Mouse (Mus musculus) erythroblast, embryonic 14.5 days (primary cell): ENCODE results near the gene Ar. TPM values are rescaled to one million over a fixed set of nuclear protein-coding genes. Genes with fewer than 3 reads are reported as not detected.

ENCODE experiments used
- H3K27me3 ChIP-seq: 2 replicates; pipeline ENCODE4 v1.6.1; 2012; ENCODE audit warnings: inconsistent platforms; ENCODE audit not compliant: control insufficient read depth
- H3K36me3 ChIP-seq: 2 replicates; pipeline ENCODE4 v1.6.1; 2012; ENCODE audit warnings: mild to moderate bottlenecking, inconsistent platforms; ENCODE audit not compliant: control insufficient read depth
- H3K4me1 ChIP-seq: 2 replicates; pipeline ENCODE4 v1.6.1; 2012; ENCODE audit warnings: inconsistent platforms; ENCODE audit not compliant: control insufficient read depth
- H3K4me3 ChIP-seq: replicated peaks from 2 replicates; pipeline ENCODE3; 2012; ENCODE audit warnings: moderate library complexity, mild to moderate bottlenecking, inconsistent platforms
- H3K9me3 ChIP-seq: 2 replicates; pipeline ENCODE4 v1.6.1; 2012; ENCODE audit warnings: low read length, inconsistent platforms, mixed read lengths; ENCODE audit not compliant: control insufficient read depth
- GATA1 ChIP-seq: IDR thresholded peaks from 2 replicates; pipeline ENCODE4 v1.6.1; 2012; ENCODE audit warnings: low read length, inconsistent platforms, mixed read lengths
- TAL1 ChIP-seq: IDR thresholded peaks from 3 replicates; pipeline ENCODE4 v1.6.1; 2012; ENCODE audit warnings: low read length, inconsistent platforms, mixed read lengths
- polyA plus RNA-seq: library from polyadenylated mRNA; stranded (reverse); fragments of >175 nt; gene quantifications from 2 replicates; pipeline ENCODE4 v1.2.3, GENCODE M21; 2012

Ar gene
- polyA plus RNA-seq, 1 experiment = not detected

DNA sequence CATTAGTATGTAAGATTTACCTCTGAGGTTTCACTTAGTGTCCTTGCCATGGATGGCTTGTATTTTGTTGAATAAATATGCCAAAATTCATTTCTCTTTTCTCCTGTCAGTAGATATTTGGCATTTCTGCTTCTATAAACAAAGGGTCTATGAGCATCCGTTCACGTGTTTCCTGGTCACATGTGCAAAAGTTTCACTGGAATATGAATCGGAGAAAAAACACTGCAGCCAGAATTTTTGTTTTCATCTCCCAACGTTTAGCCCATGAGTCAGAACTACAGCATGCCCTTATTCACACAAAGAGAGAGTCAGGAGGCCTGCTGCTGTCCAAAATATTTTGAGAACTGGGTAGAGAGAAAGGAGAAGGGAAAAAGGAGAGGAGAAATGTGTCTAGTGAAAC, 99.8 kb downstream of the Ar start:
- TF ChIP-seq TAL1 (no peak), GATA1 (no peak)
- Histone ChIP-seq H3K9me3 (no peaks in the 10 kb centered on the region), H3K4me1 (no peaks in the 10 kb centered on the region), H3K27me3 (no peaks in the 10 kb centered on the region), H3K4me3 (no peak overlapping the region), H3K36me3 (no peaks in the 10 kb centered on the region)

DNA sequence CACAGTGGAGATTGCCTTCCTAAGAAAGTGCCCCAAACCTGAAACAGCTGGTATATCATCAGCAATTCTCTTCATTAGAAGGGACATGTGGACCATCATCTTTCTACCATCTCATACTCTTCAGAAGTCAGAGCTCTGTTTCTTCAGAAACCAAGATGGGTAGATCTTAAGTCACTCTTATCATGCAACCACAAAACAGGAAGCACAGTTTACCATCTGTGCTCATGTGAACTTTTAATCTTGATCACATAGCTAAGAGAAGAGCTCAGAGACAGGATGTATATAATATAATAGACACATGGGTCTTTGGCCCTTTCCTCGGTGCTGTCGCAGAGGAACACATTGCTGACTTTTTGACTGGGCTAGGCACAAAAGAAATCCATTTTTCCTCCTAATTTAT, 111.1 kb downstream of the Ar start:
- no peak overlapping the region for H3K4me3 ChIP-seq
- no peaks in the 10 kb centered on the region for H3K4me1 ChIP-seq
- no peaks in the 10 kb centered on the region for H3K27me3 ChIP-seq
- H3K36me3 ChIP-seq = no peaks in the 10 kb centered on the region
- TF ChIP-seq GATA1 = no peak
- no peak for TF ChIP-seq TAL1
- no peaks in the 10 kb centered on the region for H3K9me3 ChIP-seq

DNA sequence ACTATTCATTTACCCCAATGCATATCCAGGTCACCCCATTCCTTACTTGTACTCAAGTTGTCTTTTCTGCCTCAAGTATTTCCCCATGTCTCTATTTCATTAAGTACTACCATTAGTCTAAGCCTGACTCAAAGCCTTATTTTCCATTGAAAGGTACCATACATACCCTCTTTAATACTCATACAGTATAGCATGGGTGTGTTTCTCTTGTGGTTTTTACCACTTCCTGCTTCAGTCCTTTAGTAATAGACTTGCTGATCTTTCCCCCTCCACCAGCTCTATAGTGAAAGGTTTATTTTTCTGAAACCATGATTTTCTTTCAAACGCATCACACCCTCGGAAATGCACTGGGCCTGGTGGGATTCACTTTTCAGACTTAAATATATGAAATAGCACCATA, 117.2 kb downstream of the Ar start:
- no peak overlapping the region for H3K4me3 ChIP-seq
- H3K9me3 ChIP-seq = no peaks in the 10 kb centered on the region
- no peaks in the 10 kb centered on the region for H3K36me3 ChIP-seq
- H3K27me3 ChIP-seq = no peaks in the 10 kb centered on the region
- H3K4me1 ChIP-seq = no peaks in the 10 kb centered on the region
- TF ChIP-seq GATA1 (no peak), TAL1 (no peak)

DNA sequence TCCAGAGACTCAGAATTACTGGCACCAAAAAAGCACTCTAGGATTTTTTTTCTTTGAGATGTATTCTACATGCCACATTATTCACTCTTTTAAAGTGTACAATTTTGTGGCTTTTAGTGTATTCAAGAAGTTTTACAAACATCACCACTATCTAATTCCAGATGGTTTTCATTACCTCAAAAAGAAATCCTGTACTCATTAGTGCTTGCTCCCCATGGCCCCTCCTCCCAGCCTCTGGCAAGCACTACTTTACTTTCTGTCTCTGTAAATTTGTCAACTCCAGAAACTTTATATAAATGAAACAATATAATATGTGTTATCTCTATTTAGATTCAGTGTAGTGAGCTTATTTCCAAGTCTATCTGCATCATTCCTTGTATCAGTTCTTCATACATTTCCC, 122.8 kb downstream of the Ar start:
- H3K4me3 ChIP-seq = no peak overlapping the region
- no peaks in the 10 kb centered on the region for H3K36me3 ChIP-seq
- no peaks in the 10 kb centered on the region for H3K4me1 ChIP-seq
- TF ChIP-seq GATA1 = no peak
- no peak for TF ChIP-seq TAL1
- H3K9me3 ChIP-seq = no peaks in the 10 kb centered on the region
- no peaks in the 10 kb centered on the region for H3K27me3 ChIP-seq

DNA sequence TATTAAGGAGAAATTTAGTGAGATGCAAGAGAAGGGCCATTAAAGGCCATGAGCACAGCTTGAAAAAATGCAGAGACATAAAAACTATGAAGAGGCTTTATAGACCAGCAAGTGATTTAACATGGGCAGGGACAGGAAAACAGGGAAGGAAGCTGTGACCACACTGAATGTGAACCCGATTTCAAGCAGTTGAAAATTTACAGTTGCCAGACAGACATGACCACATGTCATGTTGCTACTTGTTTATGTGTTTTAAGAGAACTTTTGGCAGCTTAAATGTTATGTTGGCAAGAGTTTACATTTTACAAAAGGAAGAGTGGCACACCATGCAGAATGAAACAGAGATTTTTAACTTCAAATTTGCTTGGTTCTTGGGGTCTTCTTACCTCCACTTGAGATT, 143.2 kb downstream of the Ar start:
- TF ChIP-seq GATA1 = no peak
- TF ChIP-seq TAL1 = no peak
- Histone ChIP-seq H3K36me3 (no peaks in the 10 kb centered on the region), H3K4me1 (no peaks in the 10 kb centered on the region), H3K9me3 (no peaks in the 10 kb centered on the region), H3K27me3 (no peaks in the 10 kb centered on the region), H3K4me3 (no peak overlapping the region)

DNA sequence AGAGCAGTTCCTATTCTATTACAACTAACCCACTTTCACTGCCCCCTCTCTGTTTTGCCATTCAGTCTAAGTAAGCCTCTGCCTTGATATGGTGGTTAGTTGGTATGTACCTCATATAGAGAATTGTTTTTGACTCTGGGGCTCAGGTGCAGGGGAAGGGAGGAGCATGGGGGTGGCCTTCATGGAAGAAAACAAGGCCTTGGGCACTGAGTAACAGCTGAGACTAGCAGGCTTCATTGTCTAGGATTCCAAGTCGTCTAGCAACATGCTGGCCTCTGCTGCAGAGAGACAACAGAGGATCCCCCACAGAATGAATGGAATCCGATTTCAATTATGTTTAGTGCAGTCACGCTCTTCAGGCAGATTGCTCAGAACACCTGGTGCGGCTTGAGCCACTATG, 152.1 kb downstream of the Ar start:
- Histone ChIP-seq H3K9me3 (no peaks in the 10 kb centered on the region), H3K4me3 (no peak overlapping the region), H3K4me1 (no peaks in the 10 kb centered on the region), H3K36me3 (no peaks in the 10 kb centered on the region), H3K27me3 (no peaks in the 10 kb centered on the region)
- TF ChIP-seq TAL1 (no peak), GATA1 (no peak)

DNA sequence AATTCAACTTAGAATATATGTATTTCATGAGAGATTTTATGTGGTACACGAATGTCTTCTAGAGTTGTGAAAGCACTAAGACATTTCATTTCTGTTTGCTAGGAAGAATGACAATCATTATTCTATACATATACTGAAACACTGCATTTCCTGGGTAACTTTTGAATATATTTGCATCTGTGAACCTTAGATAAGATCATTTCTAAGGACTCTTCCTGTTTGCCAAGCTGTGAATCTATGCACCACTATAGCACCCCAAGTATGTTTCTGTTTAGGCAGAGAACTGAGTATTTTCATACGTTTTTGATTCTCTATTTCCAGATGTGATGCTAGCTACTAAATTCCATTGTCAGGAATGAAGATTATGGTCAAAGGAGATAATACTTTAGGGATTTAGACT, 153.4 kb downstream of the Ar start:
- H3K9me3 ChIP-seq = no peaks in the 10 kb centered on the region
- no peaks in the 10 kb centered on the region for H3K4me1 ChIP-seq
- TF ChIP-seq GATA1 = no peak
- TF ChIP-seq TAL1 = no peak
- H3K27me3 ChIP-seq = no peaks in the 10 kb centered on the region
- H3K36me3 ChIP-seq = no peaks in the 10 kb centered on the region
- H3K4me3 ChIP-seq = no peak overlapping the region

DNA sequence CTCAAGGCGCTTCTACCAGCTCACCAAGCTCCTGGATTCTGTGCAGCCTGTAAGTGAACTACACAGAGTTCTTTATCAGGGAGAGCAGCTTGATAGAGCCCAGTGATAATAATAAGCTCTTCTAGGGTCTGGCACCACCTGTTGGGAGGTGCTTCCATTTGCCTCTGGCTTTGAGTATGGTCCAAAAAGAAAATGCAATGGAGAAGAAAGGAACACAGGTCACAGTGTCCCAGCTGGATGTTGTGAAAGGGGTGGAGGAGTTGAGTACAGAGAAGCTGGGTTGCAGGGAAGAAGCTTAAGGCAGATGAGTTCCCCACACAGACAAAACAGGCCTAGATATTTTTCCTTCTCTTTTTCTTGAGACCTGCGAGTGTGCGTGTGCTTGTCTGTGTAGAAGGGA, 167.4 kb downstream of the Ar start:
- H3K4me1 ChIP-seq = no peaks in the 10 kb centered on the region
- TF ChIP-seq TAL1 (no peak), GATA1 (no peak)
- no peaks in the 10 kb centered on the region for H3K9me3 ChIP-seq
- H3K4me3 ChIP-seq = no peak overlapping the region
- H3K36me3 ChIP-seq = no peaks in the 10 kb centered on the region
- H3K27me3 ChIP-seq = no peaks in the 10 kb centered on the region

DNA sequence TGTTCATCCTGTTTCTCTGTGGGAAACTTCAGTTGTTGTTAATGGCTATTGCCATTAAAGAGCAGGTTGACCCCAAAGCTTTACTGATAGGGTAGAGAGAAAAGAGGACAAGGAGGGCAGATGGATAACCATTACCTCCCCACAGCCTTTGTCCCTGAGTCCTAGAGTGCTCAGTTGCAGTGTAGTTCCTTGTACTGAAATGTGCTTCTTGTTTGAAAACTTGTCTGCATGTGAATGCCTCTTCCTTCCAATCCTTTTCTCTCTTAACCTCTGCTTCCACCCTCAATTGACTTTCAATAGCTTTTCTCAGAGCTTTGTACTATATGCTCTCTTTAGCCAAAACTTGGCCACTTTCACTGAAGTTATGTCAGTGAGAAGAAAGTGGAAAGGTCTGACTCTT, 168.9 kb downstream of the Ar start:
- no peak overlapping the region for H3K4me3 ChIP-seq
- H3K4me1 ChIP-seq = no peaks in the 10 kb centered on the region
- TF ChIP-seq TAL1 (no peak), GATA1 (no peak)
- no peaks in the 10 kb centered on the region for H3K27me3 ChIP-seq
- no peaks in the 10 kb centered on the region for H3K36me3 ChIP-seq
- no peaks in the 10 kb centered on the region for H3K9me3 ChIP-seq

DNA sequence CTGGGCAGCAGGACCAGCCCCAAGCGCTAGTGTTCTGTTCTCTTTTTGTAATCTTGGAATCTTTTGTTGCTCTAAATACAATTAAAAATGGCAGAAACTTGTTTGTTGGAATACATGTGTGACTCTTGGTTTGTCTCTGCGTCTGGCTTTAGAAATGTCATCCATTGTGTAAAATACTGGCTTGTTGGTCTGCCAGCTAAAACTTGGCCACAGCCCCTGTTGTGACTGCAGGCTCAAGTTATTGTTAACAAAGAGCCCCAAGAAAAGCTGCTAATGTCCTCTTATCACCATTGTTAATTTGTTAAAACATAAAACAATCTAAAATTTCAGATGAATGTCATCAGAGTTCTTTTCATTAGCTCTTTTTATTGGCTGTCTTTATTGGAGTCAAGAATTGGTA, 174.5 kb downstream of the Ar start:
- no peak overlapping the region for H3K4me3 ChIP-seq
- TF ChIP-seq GATA1 (no peak), TAL1 (no peak)
- no peaks in the 10 kb centered on the region for H3K4me1 ChIP-seq
- H3K36me3 ChIP-seq = no peaks in the 10 kb centered on the region
- no peaks in the 10 kb centered on the region for H3K9me3 ChIP-seq
- no peaks in the 10 kb centered on the region for H3K27me3 ChIP-seq

DNA sequence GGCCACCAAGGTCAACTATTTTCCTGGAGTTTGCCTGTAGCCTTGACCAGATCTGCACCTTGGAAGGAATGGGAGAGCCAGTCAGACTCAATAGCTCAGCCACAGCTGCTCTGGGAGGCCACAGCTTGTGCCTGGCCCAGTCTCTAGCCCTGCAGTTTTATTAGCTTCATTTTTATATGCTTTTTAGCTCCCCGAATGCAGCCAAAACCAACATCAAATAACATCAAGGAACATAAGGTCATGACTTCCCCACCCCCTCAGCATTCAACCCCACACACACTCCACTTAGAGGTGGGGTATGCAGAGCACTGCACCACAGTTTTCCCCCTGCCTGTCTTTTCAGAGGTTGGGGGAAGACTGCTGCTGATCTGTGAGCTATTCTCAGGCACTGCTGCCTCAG, 198.9 kb downstream of the Ar start:
- H3K4me1 ChIP-seq = no peaks in the 10 kb centered on the region
- TF ChIP-seq GATA1 (no peak), TAL1 (no peak)
- H3K9me3 ChIP-seq = no peaks in the 10 kb centered on the region
- no peaks in the 10 kb centered on the region for H3K27me3 ChIP-seq
- H3K4me3 ChIP-seq = no peak overlapping the region
- H3K36me3 ChIP-seq = no peaks in the 10 kb centered on the region
